Mouse (Mus musculus): Measurements from ENCODE around the gene Arl13b.

Gene Arl13b

DNA sequence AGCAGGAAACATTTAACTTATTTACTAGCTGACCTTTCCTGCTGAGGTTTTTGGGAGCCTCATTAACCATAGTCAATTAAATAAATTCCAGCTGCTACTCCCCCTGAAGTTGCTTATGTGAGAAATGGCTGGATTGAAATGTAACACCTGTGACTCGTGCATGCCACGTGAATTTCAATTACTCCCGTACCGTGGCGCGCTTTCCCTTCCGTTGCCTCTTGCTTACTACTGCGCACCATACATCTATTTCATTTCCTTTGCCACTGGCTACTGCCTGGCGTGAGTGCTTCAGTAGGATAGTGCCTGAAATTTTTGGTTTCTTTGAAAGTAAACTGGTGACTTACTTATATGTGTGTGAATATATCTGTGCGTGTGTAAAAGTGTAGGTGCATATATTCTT is 68.6 kb downstream of the Arl13b start:
- Histone ChIP-seq H3K9me3 (ENCODE audit: low read length) (no peaks in the 10 kb centered on the region), H3K36me3 (ENCODE audit: insufficient read depth, low read length) (peaks cover 12% of the 10 kb centered on the region; the same call in 1 of the 2 replicates), H3K4me3 (replicated peaks; ENCODE audit: low read length) (no peak overlapping the region), H3K4me1 (replicated peaks; ENCODE audit: low read depth, low read length) (no peaks in the 10 kb centered on the region), H3K27me3 (ENCODE audit: insufficient read depth, low read length) (no peaks in the 10 kb centered on the region)
- TF ChIP-seq NANOG (IDR thresholded peaks at IDR 0.05; ENCODE audit: borderline replicate concordance, low read length) (no peak), CTCF (conservative IDR thresholded peaks at IDR 0.05; ENCODE audit: low read length) (no peak), POU5F1 (IDR thresholded peaks at IDR 0.05; ENCODE audit: borderline replicate concordance, low read length) (no peak)

DNA sequence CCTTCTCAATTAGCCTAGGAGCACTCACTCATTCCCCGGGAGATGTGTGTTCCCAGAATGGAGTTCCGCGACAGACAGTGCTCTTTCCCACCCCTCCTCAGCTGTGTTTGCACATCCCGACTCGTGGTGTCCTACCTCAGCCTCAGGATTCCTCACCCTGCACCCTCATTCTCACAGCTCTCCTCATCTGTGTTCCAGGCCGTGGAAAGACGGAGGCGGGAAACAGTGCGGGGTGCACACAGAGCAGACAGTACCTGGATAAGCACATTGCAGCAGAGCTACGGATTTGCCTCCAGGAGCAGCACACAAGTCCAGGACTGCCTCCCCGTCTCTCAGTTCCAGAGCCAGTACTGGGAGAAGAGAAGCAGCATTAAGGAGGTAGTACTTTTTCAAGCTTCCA is 70.8 kb downstream of the Arl13b start:
- Histone ChIP-seq H3K27me3 (ENCODE audit: insufficient read depth, low read length) (no peaks in the 10 kb centered on the region), H3K36me3 (ENCODE audit: insufficient read depth, low read length) (peaks cover 5% of the 10 kb centered on the region; the same call in 1 of the 2 replicates), H3K4me1 (replicated peaks; ENCODE audit: low read depth, low read length) (no peaks in the 10 kb centered on the region), H3K9me3 (ENCODE audit: low read length) (no peaks in the 10 kb centered on the region), H3K4me3 (replicated peaks; ENCODE audit: low read length) (no peak overlapping the region)
- no peak for TF ChIP-seq POU5F1 (IDR thresholded peaks at IDR 0.05; ENCODE audit: borderline replicate concordance, low read length)
- no peak for TF ChIP-seq CTCF (conservative IDR thresholded peaks at IDR 0.05; ENCODE audit: low read length)
- TF ChIP-seq NANOG (IDR thresholded peaks at IDR 0.05; ENCODE audit: borderline replicate concordance, low read length) = no peak

DNA sequence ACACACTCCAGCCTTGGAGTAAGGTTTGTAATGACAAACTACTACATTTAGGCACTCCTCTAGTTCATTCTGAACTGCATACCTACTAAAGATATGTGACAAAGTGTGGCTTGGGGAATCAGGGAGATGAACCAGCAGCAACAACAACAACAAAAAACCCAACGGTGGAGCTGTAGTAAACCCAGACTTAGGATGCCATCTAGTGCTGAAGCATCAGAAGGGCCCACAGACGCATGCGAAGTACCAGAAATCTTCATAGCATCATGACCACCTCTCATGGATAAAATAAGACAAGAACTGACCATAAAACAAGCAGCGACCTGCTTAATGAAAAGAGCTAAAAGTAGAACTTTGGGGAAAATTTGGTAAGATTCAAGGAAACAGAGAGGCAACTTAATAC is 73.4 kb downstream of the Arl13b start:
- H3K27me3 ChIP-seq (ENCODE audit: insufficient read depth, low read length) = no peaks in the 10 kb centered on the region
- H3K4me3 ChIP-seq (replicated peaks; ENCODE audit: low read length) = no peak overlapping the region
- TF ChIP-seq NANOG (IDR thresholded peaks at IDR 0.05; ENCODE audit: borderline replicate concordance, low read length) (no peak), CTCF (conservative IDR thresholded peaks at IDR 0.05; ENCODE audit: low read length) (no peak)
- no peaks in the 10 kb centered on the region for H3K9me3 ChIP-seq (ENCODE audit: low read length)
- H3K4me1 ChIP-seq (replicated peaks; ENCODE audit: low read depth, low read length) = no peaks in the 10 kb centered on the region
- peaks cover 9% of the 10 kb centered on the region; the same call in 1 of the 2 replicates for H3K36me3 ChIP-seq (ENCODE audit: insufficient read depth, low read length)

DNA sequence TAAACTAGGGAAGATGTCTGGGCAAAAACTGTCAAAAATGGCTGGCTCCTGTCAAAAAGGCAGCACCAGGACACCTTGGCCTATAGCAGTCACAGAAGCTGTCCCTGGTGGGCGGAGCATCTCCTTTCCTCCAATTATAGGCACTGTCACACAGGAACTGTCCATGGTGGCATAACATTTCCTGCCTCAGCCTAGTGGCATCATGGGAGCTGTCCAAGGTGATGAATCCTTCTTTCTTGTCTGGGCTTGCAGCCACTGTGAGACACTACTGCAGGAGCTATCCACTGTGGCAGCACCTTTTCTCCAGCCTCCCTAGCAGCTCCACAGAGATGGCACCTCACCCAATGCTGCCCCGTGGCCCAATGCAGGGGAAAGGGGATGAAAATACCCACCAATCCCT is 88.5 kb downstream of the Arl13b start:
- peaks cover 5% of the 10 kb centered on the region; the same call in 1 of the 2 replicates for H3K9me3 ChIP-seq (ENCODE audit: low read length)
- TF ChIP-seq POU5F1 (IDR thresholded peaks at IDR 0.05; ENCODE audit: borderline replicate concordance, low read length) (no peak), NANOG (IDR thresholded peaks at IDR 0.05; ENCODE audit: borderline replicate concordance, low read length) (no peak), CTCF (conservative IDR thresholded peaks at IDR 0.05; ENCODE audit: low read length) (no peak)
- no peaks in the 10 kb centered on the region for H3K27me3 ChIP-seq (ENCODE audit: insufficient read depth, low read length)

DNA sequence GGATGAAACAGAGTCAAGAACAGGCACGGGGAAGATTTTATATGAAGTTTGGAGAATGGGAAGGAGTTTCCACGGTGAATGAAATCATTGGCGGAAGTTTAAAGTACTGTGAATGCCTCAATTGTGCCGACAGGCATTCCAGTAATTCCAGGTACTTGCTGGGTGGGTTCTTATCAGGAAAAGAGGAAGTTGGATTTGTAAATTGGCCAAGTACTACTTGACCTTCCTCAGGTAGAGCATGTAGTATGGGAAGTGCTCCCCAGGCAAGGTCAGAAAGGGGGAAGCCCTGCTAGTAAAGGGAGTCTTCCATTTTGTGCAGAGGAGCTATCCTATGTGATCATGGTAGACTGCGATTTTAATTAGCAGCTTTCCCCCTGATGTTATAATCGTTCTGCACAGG is 91.5 kb downstream of the Arl13b start:
- H3K4me3 ChIP-seq (replicated peaks; ENCODE audit: low read length) = no peak overlapping the region
- H3K9me3 ChIP-seq (ENCODE audit: low read length) = peaks cover 5% of the 10 kb centered on the region; the same call in 1 of the 2 replicates
- H3K27me3 ChIP-seq (ENCODE audit: insufficient read depth, low read length) = no peaks in the 10 kb centered on the region
- no peaks in the 10 kb centered on the region for H3K36me3 ChIP-seq (ENCODE audit: insufficient read depth, low read length)
- H3K4me1 ChIP-seq (replicated peaks; ENCODE audit: low read depth, low read length) = no peaks in the 10 kb centered on the region
- TF ChIP-seq NANOG (IDR thresholded peaks at IDR 0.05; ENCODE audit: borderline replicate concordance, low read length) = no peak
- TF ChIP-seq POU5F1 (IDR thresholded peaks at IDR 0.05; ENCODE audit: borderline replicate concordance, low read length) = no peak
- no peak for TF ChIP-seq CTCF (conservative IDR thresholded peaks at IDR 0.05; ENCODE audit: low read length)

More for the DNA sequence above, 88.5 kb downstream of the Arl13b start:
- Histone ChIP-seq H3K4me1 (replicated peaks; ENCODE audit: low read depth, low read length) (no peaks in the 10 kb centered on the region), H3K4me3 (replicated peaks; ENCODE audit: low read length) (no peak overlapping the region), H3K36me3 (ENCODE audit: insufficient read depth, low read length) (no peaks in the 10 kb centered on the region)

DNA sequence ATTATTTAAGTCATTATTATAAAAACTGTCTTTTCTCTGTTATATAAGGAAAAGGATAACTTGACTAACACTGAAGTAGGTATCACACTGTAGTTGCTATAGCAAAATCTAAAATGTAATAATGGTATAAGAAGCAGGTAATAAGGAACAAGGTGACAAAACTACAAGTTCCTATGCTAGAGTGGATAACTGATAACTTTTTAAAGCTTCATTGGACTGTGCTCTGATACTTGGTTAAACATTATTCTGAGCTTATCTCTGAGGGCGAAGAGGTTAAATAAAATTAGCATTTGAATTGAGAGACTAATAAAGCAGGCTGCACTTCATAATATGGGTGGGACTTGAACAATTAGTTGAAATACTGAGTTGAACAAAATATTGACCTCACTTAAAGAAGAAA is 93.2 kb downstream of the Arl13b start:
- peaks cover 5% of the 10 kb centered on the region; the same call in 1 of the 2 replicates for H3K9me3 ChIP-seq (ENCODE audit: low read length)

DNA sequence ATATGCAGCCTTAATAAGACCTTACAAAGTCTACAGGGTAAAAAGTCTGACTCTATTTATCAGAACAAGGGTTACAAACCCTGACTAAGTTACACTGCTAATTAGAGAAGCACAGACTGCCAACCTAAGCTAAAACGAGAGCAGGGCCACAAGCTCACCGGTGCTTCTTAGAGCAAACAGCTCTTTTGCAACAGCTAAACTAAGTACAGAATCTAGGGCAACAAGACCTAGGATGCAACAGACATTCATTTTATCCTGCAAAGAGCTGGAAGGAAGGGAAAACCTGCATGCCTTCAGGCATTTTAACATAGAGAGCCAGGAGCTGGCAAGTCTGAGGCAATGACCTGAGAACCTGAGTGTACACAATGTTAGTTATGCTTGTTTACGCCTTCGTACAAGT is 93.8 kb downstream of the Arl13b start:
- Histone ChIP-seq H3K36me3 (ENCODE audit: insufficient read depth, low read length) (no peaks in the 10 kb centered on the region), H3K4me1 (replicated peaks; ENCODE audit: low read depth, low read length) (no peaks in the 10 kb centered on the region), H3K4me3 (replicated peaks; ENCODE audit: low read length) (no peak overlapping the region), H3K27me3 (ENCODE audit: insufficient read depth, low read length) (no peaks in the 10 kb centered on the region), H3K9me3 (ENCODE audit: low read length) (peaks cover under 1% of the 10 kb centered on the region; the same call in 1 of the 2 replicates)
- no peak for TF ChIP-seq POU5F1 (IDR thresholded peaks at IDR 0.05; ENCODE audit: borderline replicate concordance, low read length)
- no peak for TF ChIP-seq NANOG (IDR thresholded peaks at IDR 0.05; ENCODE audit: borderline replicate concordance, low read length)
- no peak for TF ChIP-seq CTCF (conservative IDR thresholded peaks at IDR 0.05; ENCODE audit: low read length)

More for the DNA sequence above, 93.2 kb downstream of the Arl13b start:
- TF ChIP-seq POU5F1 (IDR thresholded peaks at IDR 0.05; ENCODE audit: borderline replicate concordance, low read length) (no peak), NANOG (IDR thresholded peaks at IDR 0.05; ENCODE audit: borderline replicate concordance, low read length) (no peak), CTCF (conservative IDR thresholded peaks at IDR 0.05; ENCODE audit: low read length) (no peak)
- Histone ChIP-seq H3K27me3 (ENCODE audit: insufficient read depth, low read length) (no peaks in the 10 kb centered on the region), H3K36me3 (ENCODE audit: insufficient read depth, low read length) (no peaks in the 10 kb centered on the region), H3K4me3 (replicated peaks; ENCODE audit: low read length) (no peak overlapping the region), H3K4me1 (replicated peaks; ENCODE audit: low read depth, low read length) (no peaks in the 10 kb centered on the region)

DNA sequence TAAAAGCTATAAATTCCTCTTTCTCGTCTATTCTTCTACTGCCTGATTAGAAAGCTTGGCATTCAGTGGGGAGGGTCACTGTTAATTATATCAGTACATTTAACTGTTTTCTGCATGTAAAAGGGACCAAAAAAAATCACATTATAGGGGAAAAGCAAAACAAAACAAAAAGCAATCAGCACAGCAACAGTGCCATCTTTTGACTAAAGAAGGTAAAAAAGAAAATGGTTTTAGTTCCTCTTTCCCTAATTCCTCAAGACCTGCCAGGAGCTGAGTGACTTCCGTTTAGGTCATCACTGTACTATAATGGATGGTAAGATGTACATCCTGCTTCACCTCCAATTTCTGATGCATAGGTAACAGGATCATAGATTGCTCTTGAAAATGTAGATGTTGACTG is 101.0 kb downstream of the Arl13b start:
- Histone ChIP-seq H3K36me3 (ENCODE audit: insufficient read depth, low read length) (no peaks in the 10 kb centered on the region), H3K9me3 (ENCODE audit: low read length) (0 out of 2 replicates have a peak, but pooled peaks cover 5% of the 10 kb centered on the region), H3K27me3 (ENCODE audit: insufficient read depth, low read length) (no peaks in the 10 kb centered on the region), H3K4me3 (replicated peaks; ENCODE audit: low read length) (no peak overlapping the region), H3K4me1 (replicated peaks; ENCODE audit: low read depth, low read length) (no peaks in the 10 kb centered on the region)
- TF ChIP-seq CTCF (conservative IDR thresholded peaks at IDR 0.05; ENCODE audit: low read length) (no peak), NANOG (IDR thresholded peaks at IDR 0.05; ENCODE audit: borderline replicate concordance, low read length) (no peak), POU5F1 (IDR thresholded peaks at IDR 0.05; ENCODE audit: borderline replicate concordance, low read length) (no peak)
